Mouse (Mus musculus): Measurements from ENCODE around the gene Smc6.

The Smc6 gene

DNA sequence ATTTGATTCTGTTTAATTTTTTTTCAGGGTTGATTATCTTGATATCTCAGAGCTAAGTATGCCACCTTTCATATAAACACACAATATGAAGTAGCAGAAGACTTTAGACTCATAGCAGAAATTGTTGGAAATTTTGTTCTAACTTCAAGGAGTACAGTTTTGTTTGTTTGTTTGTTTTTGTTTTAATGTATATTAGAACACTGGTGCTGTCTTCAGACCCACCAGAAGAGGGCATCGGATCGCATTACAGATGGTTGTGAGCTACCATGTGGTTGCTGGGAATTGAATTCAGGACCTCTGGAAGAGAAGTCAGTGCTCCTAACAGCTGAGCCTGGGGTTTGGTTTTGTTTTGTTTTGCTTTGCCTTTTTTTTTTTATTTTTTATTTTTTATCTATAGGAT, 20.7 kb downstream of the Smc6 start:
- peak in 1 of 2 experiments; percentile 8 for DNase-seq

DNA sequence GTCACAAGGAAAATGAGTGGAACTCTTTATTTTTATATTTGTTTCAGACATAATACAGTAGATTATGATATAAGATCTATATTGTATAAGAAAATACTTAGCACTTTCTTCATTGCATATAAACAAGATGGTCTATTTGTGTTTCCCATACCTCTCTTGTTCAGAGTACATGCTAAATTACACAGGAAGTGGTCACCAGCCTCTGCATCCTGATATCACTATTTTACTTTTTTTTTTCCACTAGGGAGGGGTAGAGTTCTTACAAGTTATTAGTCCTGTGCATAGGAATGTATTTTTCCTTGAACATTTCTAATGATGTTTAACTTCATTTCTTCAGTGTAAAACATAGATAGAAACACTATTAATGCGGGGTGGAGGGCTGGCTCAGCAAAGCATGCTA, 35.2 kb downstream of the Smc6 start:
- no peak for DNase-seq

DNA sequence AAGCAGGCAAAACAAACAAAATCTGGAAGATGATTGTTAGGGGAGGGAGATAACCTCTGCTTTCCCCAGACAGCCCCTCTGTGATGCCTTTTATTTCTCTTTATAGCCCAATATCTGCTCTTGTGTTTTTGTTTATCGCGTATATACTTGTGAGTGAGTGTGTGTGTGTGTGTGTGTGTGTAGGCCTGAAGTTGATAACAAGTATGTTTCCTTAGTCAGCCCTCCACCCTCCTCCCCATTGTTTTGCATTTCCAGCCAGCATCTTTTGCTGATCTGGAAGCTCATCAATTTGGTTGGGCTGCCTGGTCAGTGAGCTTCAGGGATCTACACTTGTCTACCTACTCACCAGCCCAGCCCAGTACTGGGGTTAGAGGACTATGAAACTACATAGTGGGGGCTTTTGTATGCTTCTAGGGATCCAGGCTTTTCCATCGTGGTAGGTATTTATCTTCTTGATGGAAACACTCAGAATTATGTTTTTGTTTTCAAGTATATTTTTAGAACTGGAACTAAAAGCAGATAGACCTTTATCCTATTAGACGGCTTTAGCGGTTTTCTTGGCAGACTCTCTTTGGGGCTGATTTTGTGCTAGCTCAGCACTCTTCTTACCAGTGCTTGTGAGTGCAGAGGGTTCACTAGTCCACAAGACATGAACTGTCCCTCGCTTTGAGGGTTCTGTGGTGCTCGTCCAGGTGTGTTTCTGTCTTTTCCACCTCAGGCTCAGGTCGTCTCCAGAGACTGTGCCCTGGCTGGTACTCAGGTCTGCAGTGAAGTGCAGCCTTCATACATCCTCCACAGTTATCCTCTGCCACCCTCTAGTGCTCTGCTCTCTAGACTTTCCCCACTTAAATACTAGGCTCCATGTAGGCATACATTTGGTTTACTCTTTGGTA, 41.3 kb downstream of the Smc6 start:
- DNase-seq = peak; percentile 36 to 60

DNA sequence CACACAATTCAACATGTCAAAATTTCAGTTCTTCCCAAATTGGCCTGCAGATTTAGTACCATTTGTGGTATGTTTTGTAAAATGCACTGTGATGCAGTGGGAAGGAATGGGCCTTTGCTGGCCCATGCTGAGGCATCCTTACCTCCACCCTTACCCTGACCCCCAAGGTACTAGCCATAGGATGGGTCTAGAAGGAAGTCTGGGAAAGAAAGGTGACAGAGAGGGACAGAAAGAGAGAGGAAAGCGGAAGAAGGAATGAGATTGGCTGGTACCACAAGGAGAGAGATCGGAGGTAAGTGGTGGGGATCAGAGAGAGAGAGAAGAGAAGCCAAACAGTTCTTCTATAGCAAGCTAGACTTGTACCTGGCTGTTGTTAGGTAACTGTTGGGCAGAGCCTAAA, 45.4 kb downstream of the Smc6 start:
- DNase-seq = no peak

DNA sequence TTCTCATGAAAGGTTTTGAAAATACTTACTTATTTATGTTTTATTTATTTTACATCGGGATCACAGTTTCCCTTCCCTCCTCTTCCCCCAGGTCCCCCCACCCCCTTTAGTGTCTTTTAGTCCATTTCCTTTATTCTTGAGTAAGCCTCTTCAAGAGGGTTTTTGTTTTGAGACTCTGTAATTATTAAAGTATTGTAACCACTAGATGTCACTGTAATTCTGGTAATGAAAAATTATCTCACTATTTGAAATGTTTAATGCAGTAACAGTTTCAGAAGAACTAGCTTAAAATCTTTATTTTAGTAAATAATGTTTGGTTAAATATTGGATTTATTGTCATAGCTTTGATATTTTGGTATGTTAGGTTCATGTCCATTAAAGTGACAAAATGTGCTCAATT, 48.2 kb downstream of the Smc6 start:
- DNase-seq = no peak

DNA sequence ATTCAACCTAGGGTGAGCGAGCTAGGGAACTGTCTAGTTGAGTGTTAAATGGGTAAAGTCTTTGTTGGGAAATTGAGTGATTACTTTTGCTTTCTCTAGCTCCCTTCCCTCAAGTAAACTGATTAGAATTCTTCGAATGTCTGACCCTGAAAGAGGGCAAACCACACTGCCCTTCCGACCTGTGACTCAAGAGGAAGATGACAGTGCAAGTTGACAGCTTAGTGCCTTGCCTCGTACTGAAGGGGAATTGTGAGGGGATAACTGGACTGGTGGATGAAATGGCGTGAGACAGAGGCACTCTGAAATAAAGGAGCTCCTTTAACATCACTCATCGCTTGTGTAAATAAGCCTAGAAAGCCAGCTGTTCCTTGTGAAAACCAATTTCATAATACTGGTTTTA, 52.0 kb downstream of the Smc6 start:
- peak; percentile 42 to 51 for DNase-seq

DNA sequence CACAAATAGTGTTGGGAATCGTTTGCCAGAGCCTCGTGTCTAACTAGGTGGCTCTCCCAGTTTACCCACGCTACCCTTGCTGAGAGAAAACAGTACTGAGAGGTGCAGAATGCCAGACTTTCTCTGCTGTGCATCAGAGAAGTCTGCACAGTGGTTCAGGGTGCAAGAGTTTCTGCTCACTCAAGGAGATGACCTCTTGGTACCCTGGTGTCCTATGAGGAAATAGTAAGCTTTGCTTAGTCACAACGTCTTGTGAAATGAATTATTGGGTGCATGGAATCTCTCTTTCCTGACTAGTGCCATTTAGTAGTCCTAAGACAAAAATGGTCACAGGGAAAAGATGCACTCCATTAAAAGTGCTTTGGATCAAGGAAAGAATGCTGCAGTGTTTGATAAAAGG, 58.8 kb downstream of the Smc6 start:
- no peak for DNase-seq

DNA sequence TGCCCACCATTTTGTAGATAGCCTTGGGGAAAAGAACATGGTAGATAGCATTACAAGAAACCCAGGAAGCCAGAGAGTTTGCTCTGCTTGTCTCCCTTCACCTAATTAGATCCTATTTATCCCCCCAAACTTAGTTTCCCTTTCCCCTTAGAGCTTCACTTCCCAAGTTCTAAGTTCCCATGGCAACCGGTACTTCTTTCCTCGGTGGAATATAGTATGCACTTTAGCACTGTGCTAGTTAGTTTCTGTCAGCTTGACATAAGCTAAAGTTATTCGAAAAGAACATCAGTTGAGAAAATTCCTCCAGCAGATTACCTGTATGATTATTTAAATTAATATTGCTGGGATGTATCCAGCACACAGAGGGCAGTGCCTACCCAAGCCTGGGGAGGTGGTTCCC, 60.8 kb downstream of the Smc6 start:
- no peak for DNase-seq

DNA sequence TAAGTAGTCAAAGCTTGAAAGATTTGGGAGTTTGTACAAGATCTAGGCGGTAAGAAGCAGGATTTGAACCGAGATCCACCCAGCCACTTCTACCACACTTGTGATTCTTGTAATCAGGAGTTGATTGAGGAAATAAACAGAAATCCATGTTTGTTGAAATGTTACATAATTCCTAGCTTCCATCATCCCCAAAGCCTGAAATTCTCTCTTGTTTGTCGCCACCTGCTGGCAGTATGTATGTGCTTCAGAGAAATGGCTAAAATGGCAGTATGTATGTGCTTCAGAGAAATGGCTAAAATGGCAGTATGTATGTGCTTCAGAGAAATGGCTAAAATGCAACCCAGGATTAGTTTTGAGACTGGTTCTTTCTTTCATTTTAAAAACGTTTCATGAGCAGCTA, 71.2 kb downstream of the Smc6 start:
- DNase-seq = peak; percentile 69 to 87

DNA sequence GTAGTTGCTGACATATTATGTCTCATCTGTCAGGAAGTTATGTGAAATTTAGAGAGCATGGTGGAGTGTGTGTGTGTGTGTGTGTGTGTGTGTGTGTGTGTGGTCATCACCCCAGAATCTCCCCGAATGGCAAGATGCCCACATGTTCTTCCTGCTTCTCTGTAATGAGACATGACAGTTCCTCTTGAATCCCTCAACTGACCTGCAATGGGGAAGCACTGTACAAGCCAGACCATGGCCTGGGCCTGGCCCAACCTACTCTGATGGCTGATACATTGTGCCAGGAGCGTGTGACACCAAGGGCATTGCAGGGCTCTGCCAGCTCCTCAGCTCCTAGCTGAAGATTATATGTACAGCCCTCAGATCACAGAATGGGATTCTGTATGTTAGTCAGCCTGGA, 72.6 kb downstream of the Smc6 start:
- DNase-seq = no peak

DNA sequence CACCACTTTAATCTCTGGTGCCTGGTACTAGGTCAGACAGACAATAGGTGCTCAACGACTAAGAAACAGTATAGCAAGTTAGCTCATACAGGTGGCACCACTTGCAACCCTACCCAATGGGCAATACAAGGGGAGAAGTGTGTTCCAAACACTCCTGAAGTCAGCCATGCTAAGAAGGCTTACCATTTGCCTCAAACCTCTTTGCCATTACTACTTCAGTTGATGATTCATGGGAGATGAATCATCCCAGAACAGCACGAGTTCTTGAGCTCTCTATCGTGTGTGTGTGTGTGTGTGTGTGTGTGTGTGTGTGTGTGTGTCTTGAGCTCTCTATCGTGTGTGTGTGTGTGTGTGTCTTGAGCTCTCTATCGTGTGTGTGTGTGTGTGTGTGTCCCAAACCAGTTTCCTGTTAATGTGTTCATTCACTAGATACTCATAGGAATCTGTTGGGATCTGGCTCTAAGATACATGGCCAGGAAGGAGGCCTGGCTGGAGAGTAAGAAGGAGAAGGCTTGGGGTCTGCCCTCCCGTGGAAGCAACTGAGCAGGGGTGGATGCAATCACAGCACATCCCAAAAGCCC, 76.4 kb downstream of the Smc6 start:
- DNase-seq = no peak

DNA sequence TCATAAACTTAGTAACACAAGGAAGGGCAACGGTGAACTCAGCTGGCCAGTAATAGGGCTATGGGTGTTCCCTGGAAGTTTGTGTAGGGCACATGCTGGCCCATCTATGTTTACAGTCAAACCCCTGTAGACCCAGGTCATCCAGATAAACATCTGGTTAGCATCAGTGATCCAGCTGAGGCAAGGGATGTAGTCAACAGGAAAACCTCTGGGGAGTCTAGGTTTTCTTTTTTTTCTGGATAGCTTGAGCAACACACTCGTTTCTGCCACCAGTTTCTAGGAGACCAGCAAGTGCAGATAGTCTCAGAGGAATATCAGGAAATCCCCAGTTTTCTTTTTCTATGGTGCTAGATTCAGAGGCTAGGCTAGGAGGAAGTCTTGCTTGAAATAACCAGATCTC, 80.3 kb downstream of the Smc6 start:
- no peak for DNase-seq

DNA sequence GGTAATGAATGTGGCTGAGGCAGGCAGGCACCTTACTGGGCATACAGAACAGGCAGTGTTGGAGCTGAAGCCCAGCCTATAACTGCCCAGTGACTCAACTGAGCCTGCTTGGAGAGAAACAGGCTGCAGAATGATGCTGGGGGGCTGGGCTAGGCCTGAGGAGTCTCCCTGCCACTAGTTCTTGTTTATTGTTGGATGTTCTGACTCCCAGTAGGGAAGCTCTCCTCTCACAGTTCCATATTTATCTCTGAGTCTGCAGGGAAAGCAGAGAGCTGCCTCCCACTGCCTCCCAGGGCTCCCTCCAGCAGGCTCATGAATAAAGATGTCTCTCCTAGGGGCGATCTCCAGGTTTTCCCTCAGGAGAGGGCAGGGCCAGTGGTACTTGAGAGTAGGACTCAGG, 82.7 kb downstream of the Smc6 start:
- DNase-seq = no peak

DNA sequence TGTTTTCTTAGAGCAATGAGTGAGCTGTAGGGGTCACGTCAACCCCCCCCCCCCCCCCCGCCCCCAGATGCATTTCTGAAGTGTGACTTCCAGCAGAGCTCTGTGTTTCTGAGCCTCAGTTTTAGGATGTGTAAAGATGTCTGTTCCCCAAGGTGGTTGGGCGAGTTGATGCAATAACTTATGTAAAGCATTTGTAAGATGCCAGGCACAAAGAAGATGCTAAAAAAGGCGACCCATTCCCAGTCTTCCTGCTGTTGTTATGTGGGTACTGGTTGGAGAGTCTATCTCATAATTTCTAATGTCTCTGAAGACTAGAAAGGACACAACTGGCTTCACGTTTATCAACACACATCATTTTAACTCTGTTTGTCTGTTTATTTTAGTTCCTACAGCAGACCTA, 84.2 kb downstream of the Smc6 start:
- no peak for DNase-seq

DNA sequence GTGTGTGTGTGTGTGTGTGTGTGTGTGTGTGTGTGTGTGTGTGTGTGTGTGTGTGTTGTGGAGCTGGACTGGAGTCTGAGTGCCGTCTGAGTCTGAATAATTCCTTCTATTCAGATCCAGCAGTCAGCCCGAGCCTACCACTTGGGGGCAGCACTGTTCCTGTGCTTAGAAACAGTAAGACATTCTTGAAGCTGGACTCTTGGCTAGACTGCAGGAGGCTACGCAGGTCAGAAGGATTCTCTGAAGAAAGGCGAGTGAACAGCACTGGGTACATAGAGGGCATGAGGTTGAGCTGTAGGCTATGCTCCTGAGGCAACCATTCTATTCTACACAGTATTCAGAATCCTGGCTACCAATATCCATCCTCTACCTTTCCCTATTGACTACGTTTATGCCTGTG, 85.2 kb downstream of the Smc6 start:
- DNase-seq = peak; percentile 68 to 89

DNA sequence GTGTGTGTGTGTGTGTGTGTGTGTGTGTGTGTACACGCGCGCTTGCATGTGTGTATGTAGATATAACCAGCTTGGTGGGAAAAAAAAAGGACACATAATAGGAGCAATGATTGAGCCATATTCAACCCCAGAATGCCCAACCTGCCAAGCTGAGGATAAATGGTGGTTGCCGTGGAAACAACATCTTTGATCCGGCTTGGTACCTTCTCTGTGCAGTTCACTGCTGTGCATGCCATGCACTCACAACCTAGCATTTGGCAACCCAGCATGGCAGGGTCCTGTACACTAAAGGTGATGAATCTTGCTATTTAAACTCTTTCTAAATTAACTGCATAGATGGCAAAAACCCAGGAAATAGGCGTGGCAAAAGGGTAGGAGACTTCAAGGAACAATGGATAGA, 96.7 kb downstream of the Smc6 start:
- no peak for DNase-seq

DNA sequence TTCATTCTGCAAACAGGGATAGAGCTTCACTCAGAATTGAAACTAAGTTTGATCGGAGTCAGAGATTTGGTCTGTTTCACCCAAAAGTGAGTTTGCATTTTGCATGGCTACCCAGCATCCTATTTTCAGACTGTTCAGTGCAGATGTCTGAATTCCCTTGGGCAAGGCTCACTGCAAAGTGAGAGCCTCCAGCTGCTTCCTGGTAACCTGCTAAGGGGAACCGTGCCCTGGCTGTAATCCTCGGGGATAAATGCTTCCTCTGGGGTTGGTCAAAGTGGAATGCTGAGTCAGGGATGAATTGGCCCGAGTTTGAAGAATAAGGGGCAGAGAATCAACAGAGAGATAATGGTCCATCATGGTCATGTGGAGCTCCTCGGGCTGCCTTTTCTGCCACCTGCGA, 99.2 kb downstream of the Smc6 start:
- DNase-seq = no peak

DNA sequence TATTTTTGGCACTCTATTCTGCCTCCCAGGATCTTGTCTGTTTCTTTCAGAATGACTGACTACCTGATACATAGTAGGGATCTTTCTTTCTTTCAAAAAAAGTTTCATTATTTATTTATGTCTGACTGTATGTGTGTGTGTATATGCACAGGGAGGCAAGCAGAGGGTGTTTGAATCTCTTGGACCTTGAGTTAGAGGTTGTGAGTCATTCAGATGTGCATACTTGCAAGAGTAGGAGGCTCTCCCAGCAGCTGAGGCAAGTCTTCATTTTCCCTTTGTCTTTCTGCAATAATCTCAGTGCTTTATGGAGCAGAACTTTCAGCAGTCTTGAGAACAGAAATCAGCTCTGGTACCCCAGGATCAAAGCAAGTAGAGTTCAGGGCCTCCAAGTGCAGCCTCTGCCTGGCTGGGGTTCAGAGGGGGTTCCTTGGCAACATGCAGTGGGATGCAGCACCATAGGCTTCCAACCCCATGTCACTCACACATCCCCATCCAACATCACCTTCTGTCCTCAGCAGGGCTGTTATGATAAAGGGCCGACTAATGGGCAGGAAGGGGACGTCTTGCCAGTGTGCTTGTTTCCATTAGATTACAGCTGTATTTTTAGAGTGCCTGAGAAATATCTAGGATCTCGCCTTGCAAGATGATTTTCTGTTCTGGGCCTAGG, 101.5 kb downstream of the Smc6 start:
- no peak for DNase-seq
